Mouse (Mus musculus): ENCODE data around the gene Wwp2. TPM values are rescaled to one million over a fixed set of nuclear protein-coding genes. Genes with fewer than 3 reads are reported as not detected.

The Wwp2 gene
- polyA plus RNA-seq, 1 experiment = 39.5 TPM

- no peak for TF ChIP-seq POLR2A (IDR thresholded peaks at IDR 0.05; ENCODE audit: low read depth, low read length)
- TF ChIP-seq CTCF (IDR thresholded peaks at IDR 0.05; ENCODE audit: extremely low read depth, insufficient read depth, insufficient read length, insufficient replicate concordance) = no peak
- 2% methylated on average over 17 of the region's 17 CpGs for WGBS
- Histone ChIP-seq H3K36me3 (ENCODE audit: control insufficient read depth, insufficient read depth, low read length) (peaks cover 22% of the 10 kb centered on the region), H3K4me1 (ENCODE audit: control insufficient read depth, insufficient read depth, insufficient read length) (no peaks in the 10 kb centered on the region), H3K4me3 (ENCODE audit: extremely low read depth, insufficient read depth, insufficient read length) (peak overlapping the region; percentile 91), H3K27ac (ENCODE audit: insufficient read depth, low read length) (peak overlapping the region; percentile 77; the same call in 1 of the 2 replicates), H3K27me3 (ENCODE audit: control insufficient read depth, insufficient read depth, low read length) (no peaks in the 10 kb centered on the region)
- no peak for DNase-seq (ENCODE audit: low read depth in 1 of 2, low spot score in 2 of 2)
Measured at GRCm38 (mm10) chr8:107587429-107587994, 151.3 kb downstream of the Wwp2 start.

- Histone ChIP-seq H3K4me1 (ENCODE audit: control insufficient read depth, insufficient read depth, insufficient read length) (no peaks in the 10 kb centered on the region), H3K27me3 (ENCODE audit: control insufficient read depth, insufficient read depth, low read length) (no peaks in the 10 kb centered on the region), H3K36me3 (ENCODE audit: control insufficient read depth, insufficient read depth, low read length) (peaks cover 17% of the 10 kb centered on the region), H3K27ac (ENCODE audit: insufficient read depth, low read length) (peak within 1 kb of the TSS; percentile 77), H3K4me3 (ENCODE audit: extremely low read depth, insufficient read depth, insufficient read length) (peak within 1 kb of the TSS; percentile 91)
- no peak for TF ChIP-seq CTCF (IDR thresholded peaks at IDR 0.05; ENCODE audit: extremely low read depth, insufficient read depth, insufficient read length, insufficient replicate concordance)
- TF ChIP-seq POLR2A (IDR thresholded peaks at IDR 0.05; ENCODE audit: low read depth, low read length) = peak; percentile 70
- DNase-seq (ENCODE audit: low read depth in 1 of 2, low spot score in 2 of 2) = peak; percentile 76 to 93
- 2% methylated on average over 65 of the region's 65 CpGs for WGBS
Measured at GRCm38 (mm10) chr8:107587995-107588780, 152.0 kb downstream of the Wwp2 start, which contains the start of gene Psmd7. Psmd7 (minus strand) TSS chr8:107588464.

- Histone ChIP-seq H3K4me3 (ENCODE audit: extremely low read depth, insufficient read depth, insufficient read length) (no peak overlapping the region), H3K27ac (ENCODE audit: insufficient read depth, low read length) (no peak overlapping the region), H3K4me1 (ENCODE audit: control insufficient read depth, insufficient read depth, insufficient read length) (no peaks in the 10 kb centered on the region), H3K27me3 (ENCODE audit: control insufficient read depth, insufficient read depth, low read length) (no peaks in the 10 kb centered on the region), H3K36me3 (ENCODE audit: control insufficient read depth, insufficient read depth, low read length) (no peaks in the 10 kb centered on the region)
- no peak for DNase-seq (ENCODE audit: low read depth in 1 of 2, low spot score in 2 of 2)
- TF ChIP-seq CTCF (IDR thresholded peaks at IDR 0.05; ENCODE audit: extremely low read depth, insufficient read depth, insufficient read length, insufficient replicate concordance) (no peak), POLR2A (IDR thresholded peaks at IDR 0.05; ENCODE audit: low read depth, low read length) (no peak)
- 80% methylated on average over 6 of the region's 6 CpGs for WGBS
Measured at GRCm38 (mm10) chr8:107593967-107594729, 158.0 kb downstream of the Wwp2 start.

DNA sequence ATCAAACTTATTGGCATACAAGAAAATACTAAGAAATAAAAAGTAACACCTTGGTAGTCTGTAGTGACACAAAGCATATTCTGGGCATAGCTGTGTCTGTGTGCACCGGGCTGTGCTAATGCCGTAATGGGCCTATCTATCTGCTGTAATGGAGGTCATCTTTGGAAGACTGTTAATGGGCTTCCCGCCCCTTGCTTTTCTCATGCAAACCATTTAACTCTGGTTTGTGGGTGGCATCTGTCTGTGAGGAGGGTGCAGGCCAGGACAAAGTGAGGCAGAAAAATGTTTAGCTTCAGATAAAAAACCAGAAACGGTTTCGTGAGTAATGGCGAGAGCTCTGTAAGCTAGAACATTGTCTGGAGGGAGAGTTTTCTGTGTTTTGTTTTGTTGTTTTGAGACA lies 158.7 kb downstream of the Wwp2 start:
- H3K4me1 ChIP-seq (ENCODE audit: control insufficient read depth, insufficient read depth, insufficient read length) = no peaks in the 10 kb centered on the region
- DNase-seq (ENCODE audit: low read depth in 1 of 2, low spot score in 2 of 2) = no peak
- WGBS = 84% methylated on average over 6 of the region's 6 CpGs
- TF ChIP-seq CTCF (IDR thresholded peaks at IDR 0.05; ENCODE audit: extremely low read depth, insufficient read depth, insufficient read length, insufficient replicate concordance) (no peak), POLR2A (IDR thresholded peaks at IDR 0.05; ENCODE audit: low read depth, low read length) (no peak)
- H3K27ac ChIP-seq (ENCODE audit: insufficient read depth, low read length) = no peak overlapping the region
- H3K27me3 ChIP-seq (ENCODE audit: control insufficient read depth, insufficient read depth, low read length) = no peaks in the 10 kb centered on the region
- H3K4me3 ChIP-seq (ENCODE audit: extremely low read depth, insufficient read depth, insufficient read length) = no peak overlapping the region
- H3K36me3 ChIP-seq (ENCODE audit: control insufficient read depth, insufficient read depth, low read length) = no peaks in the 10 kb centered on the region

DNA sequence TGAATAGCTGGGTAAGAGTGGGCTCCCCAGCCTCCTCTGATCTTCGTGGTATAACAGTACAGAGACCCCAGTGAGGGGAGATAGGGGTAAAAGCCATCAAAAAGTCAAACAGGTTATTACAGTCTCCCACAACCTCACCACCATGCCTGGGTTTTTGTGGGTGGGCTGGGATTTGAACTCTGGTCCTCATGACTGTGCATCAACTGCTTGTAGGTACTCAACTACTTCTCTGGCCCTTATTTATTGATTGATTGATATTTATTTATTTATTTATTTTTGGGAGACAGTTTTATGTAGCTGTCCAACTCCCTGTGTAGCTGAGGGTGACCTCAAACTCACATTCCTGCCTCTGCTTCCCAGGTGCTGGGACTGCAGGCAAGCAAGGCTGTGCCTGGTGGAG lies 161.6 kb downstream of the Wwp2 start:
- DNase-seq (ENCODE audit: low read depth in 1 of 2, low spot score in 2 of 2) = no peak
- H3K4me1 ChIP-seq (ENCODE audit: control insufficient read depth, insufficient read depth, insufficient read length) = no peaks in the 10 kb centered on the region
- H3K4me3 ChIP-seq (ENCODE audit: extremely low read depth, insufficient read depth, insufficient read length) = no peak overlapping the region
- no peaks in the 10 kb centered on the region for H3K36me3 ChIP-seq (ENCODE audit: control insufficient read depth, insufficient read depth, low read length)
- WGBS = 68% methylated on average over 1 of the region's 1 CpGs
- no peaks in the 10 kb centered on the region for H3K27me3 ChIP-seq (ENCODE audit: control insufficient read depth, insufficient read depth, low read length)
- no peak for TF ChIP-seq CTCF (IDR thresholded peaks at IDR 0.05; ENCODE audit: extremely low read depth, insufficient read depth, insufficient read length, insufficient replicate concordance)
- TF ChIP-seq POLR2A (IDR thresholded peaks at IDR 0.05; ENCODE audit: low read depth, low read length) = no peak
- H3K27ac ChIP-seq (ENCODE audit: insufficient read depth, low read length) = no peak overlapping the region

- 87% methylated on average over 9 of the region's 9 CpGs for WGBS
- no peak for DNase-seq (ENCODE audit: low read depth in 1 of 2, low spot score in 2 of 2)
- no peaks in the 10 kb centered on the region for H3K27me3 ChIP-seq (ENCODE audit: control insufficient read depth, insufficient read depth, low read length)
- no peaks in the 10 kb centered on the region for H3K4me1 ChIP-seq (ENCODE audit: control insufficient read depth, insufficient read depth, insufficient read length)
- no peak overlapping the region for H3K4me3 ChIP-seq (ENCODE audit: extremely low read depth, insufficient read depth, insufficient read length)
- no peak overlapping the region for H3K27ac ChIP-seq (ENCODE audit: insufficient read depth, low read length)
- H3K36me3 ChIP-seq (ENCODE audit: control insufficient read depth, insufficient read depth, low read length) = no peaks in the 10 kb centered on the region
- TF ChIP-seq POLR2A (IDR thresholded peaks at IDR 0.05; ENCODE audit: low read depth, low read length) (no peak), CTCF (IDR thresholded peaks at IDR 0.05; ENCODE audit: extremely low read depth, insufficient read depth, insufficient read length, insufficient replicate concordance) (no peak)
Measured at GRCm38 (mm10) chr8:107599691-107600090, 163.5 kb downstream of the Wwp2 start.

Data from spleen, adult 2 months (tissue).